Mouse (Mus musculus): ENCODE data around the gene Trdn. TPM values are rescaled to one million over a fixed set of nuclear protein-coding genes. Genes with fewer than 3 reads are reported as not detected.

Trdn gene
- polyA plus RNA-seq, 1 experiment: not detected

DNA sequence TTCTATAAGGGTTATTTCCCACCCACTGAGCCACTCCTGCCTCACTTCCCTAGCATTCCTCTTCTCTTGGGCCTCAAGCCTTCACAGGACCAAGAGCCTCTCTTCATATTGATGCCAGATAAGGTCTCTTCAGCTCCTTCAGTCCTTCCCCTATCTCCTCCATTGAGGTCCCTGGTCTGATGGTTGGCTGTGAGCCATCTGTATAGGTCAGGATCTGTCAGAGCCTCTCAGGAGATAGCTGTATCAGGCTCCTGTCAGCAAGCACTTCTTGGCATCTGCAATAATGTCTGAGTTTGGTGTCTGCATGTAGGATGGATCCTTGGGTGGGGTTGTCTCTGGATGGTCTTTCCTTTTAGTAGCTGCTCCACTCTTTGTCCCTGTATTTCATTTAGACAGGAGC lies 42.7 kb downstream of the Trdn start:
- Histone ChIP-seq H3K4me1 (ENCODE audit: control insufficient read depth, insufficient read depth, low read length) (no peaks in the 10 kb centered on the region), H3K27ac (ENCODE audit: insufficient read depth, low read length) (no peak overlapping the region), H3K4me3 (ENCODE audit: insufficient read depth, low read length) (no peak overlapping the region)
- TF ChIP-seq CTCF (IDR thresholded peaks at IDR 0.05; ENCODE audit: extremely low read depth, insufficient read depth, low read length): no peak
- TF ChIP-seq POLR2A (IDR thresholded peaks at IDR 0.05; ENCODE audit: extremely low read depth, insufficient read depth, low read length): no peak

DNA sequence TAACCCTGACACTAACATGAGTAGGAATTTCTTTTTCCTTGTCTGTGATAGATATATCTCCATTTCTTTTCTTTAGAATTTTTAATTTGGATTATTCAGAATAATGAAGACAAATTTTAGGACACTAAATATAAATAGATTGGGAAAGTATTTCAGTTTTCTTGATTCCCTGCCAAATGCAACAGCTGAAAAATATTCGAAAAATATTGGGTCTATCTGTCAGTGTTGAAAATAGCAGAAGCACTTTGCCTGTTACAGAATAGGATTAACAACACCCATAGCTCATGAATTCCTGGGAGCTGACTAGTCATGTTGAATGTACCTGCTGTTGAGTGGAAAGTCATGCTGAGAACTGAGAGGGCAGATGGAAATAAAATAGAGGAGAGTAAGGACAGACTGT lies 64.6 kb downstream of the Trdn start:
- TF ChIP-seq POLR2A (IDR thresholded peaks at IDR 0.05; ENCODE audit: extremely low read depth, insufficient read depth, low read length) (no peak), CTCF (IDR thresholded peaks at IDR 0.05; ENCODE audit: extremely low read depth, insufficient read depth, low read length) (no peak)
- no peak overlapping the region for H3K4me3 ChIP-seq (ENCODE audit: insufficient read depth, low read length)
- no peaks in the 10 kb centered on the region for H3K4me1 ChIP-seq (ENCODE audit: control insufficient read depth, insufficient read depth, low read length)
- H3K27ac ChIP-seq (ENCODE audit: insufficient read depth, low read length): no peak overlapping the region

DNA sequence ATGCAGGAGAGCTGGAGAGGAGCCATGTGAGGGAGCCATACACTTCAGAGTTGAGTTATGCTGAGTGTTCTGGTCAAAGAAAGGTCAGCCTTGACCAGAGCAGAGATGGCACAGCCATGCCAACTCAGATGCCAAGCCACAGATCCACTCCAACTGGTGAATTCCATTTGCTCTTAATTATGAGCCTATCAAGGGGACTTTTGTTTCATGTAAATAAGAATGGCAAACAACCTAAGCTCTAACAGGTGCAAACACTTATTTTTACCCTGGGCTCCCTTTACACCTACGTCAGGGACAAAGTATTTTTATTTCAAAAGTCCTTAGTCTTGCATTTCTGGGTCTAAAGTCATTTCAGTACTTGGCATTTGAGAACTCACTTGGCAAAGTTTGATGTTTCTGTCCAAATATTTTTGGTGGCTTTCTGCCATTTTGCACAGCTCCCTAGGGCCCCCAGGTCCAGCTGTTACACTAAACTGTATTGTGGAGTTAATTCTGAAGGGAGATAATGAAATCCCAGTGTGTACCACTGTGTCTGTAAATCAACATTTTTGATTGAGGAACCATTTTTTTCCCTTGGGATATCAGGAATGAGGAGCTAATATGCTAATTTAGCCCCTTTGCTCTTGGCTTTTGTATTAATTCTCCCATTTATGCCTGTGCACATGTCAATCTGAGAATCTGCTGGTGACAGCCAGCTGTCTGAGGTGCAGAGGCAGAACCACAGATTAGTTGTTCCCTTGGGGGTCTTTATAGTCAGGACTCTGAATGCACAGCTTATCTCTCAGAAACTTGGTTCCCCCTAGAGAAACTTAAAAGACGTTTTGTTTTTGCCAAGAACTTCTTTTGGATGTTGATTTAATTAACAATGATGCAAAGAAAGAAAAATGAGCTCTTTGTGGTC lies 99.6 kb downstream of the Trdn start:
- H3K4me1 ChIP-seq (ENCODE audit: control insufficient read depth, insufficient read depth, low read length): no peaks in the 10 kb centered on the region
- TF ChIP-seq POLR2A (IDR thresholded peaks at IDR 0.05; ENCODE audit: extremely low read depth, insufficient read depth, low read length) (no peak), CTCF (IDR thresholded peaks at IDR 0.05; ENCODE audit: extremely low read depth, insufficient read depth, low read length) (no peak)
- no peak overlapping the region for H3K27ac ChIP-seq (ENCODE audit: insufficient read depth, low read length)
- H3K4me3 ChIP-seq (ENCODE audit: insufficient read depth, low read length): no peak overlapping the region

DNA sequence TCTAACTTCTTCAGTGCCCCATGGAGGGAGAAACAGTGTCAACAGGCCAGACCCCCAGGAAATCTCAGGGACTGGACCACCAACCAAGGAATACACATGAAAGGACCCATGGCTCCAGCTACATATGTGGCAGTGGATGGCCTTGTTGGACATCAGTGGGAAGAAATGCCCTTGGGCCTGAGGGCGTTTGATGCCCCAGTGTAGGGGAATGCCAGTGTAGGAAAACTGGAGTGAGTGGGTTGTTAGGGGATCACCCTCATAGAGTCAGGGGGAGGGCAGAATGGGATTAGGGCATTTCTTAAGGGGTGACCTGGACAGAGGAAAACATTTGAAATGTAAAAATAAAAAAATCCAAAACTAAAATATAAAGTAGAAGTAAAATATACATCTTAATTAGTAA lies 108.7 kb downstream of the Trdn start:
- no peak overlapping the region for H3K4me3 ChIP-seq (ENCODE audit: insufficient read depth, low read length)
- no peak overlapping the region for H3K27ac ChIP-seq (ENCODE audit: insufficient read depth, low read length)
- no peaks in the 10 kb centered on the region for H3K4me1 ChIP-seq (ENCODE audit: control insufficient read depth, insufficient read depth, low read length)
- TF ChIP-seq POLR2A (IDR thresholded peaks at IDR 0.05; ENCODE audit: extremely low read depth, insufficient read depth, low read length) (no peak), CTCF (IDR thresholded peaks at IDR 0.05; ENCODE audit: extremely low read depth, insufficient read depth, low read length) (no peak)

DNA sequence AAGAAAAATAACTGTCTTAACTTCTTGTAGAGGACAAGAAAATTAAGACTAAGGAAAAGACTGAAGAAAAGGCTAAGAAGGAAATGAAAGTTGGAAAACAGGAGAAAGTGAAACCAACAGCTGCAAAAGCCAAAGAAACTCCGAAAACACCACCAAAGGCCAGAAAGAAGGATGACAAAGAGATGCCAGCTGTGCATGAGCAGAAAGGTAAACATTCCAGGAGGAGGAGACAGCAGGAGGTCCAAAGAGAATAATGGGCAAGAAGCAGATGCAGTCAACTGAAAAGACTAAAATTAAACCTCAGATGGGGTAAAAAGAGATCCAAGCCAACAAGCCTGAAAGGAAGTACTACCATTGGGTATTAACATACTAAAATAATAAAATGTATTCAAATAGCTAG lies 115.6 kb downstream of the Trdn start:
- no peaks in the 10 kb centered on the region for H3K4me1 ChIP-seq (ENCODE audit: control insufficient read depth, insufficient read depth, low read length)
- TF ChIP-seq POLR2A (IDR thresholded peaks at IDR 0.05; ENCODE audit: extremely low read depth, insufficient read depth, low read length) (no peak), CTCF (IDR thresholded peaks at IDR 0.05; ENCODE audit: extremely low read depth, insufficient read depth, low read length) (no peak)
- no peak overlapping the region for H3K4me3 ChIP-seq (ENCODE audit: insufficient read depth, low read length)
- H3K27ac ChIP-seq (ENCODE audit: insufficient read depth, low read length): no peak overlapping the region

DNA sequence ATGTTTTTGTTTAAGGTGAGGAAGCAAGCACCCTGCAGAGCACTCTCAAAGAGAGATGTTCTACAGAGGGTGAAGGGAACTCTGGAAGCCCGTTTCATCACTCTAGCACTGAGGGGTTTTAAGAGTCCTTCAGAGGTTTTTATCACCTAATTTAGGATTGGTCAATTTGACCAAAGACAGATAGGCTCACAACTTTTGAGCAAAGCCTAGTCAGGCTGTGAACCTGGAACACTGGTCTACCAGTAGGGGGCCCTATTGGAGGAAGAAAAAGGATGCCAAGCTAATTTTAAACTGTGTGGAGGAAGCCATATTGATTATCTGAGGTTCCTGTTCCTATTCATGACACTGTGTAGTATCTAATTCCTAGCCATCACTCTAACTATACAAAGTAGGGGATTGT lies 117.9 kb downstream of the Trdn start:
- H3K4me3 ChIP-seq (ENCODE audit: insufficient read depth, low read length): no peak overlapping the region
- TF ChIP-seq CTCF (IDR thresholded peaks at IDR 0.05; ENCODE audit: extremely low read depth, insufficient read depth, low read length): no peak
- no peak for TF ChIP-seq POLR2A (IDR thresholded peaks at IDR 0.05; ENCODE audit: extremely low read depth, insufficient read depth, low read length)
- no peaks in the 10 kb centered on the region for H3K4me1 ChIP-seq (ENCODE audit: control insufficient read depth, insufficient read depth, low read length)
- H3K27ac ChIP-seq (ENCODE audit: insufficient read depth, low read length): no peak overlapping the region

DNA sequence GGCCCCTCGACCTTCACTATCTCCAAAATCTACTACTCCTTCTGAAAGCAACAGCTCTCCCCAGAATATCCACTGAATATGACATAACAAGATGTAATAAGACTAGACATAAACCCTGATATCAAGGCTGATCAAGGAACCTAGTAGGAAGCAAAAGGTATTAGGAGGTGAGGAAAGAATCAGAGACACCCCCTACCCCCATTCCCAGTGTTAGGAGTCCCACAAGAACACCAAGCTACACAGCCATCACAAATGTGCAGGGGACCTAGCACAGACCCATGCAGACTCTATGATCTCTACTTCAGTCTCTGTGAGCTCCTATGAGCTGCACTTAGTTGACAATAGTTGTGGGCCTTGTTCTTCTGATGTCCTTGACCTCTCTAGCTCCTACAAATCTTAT lies 130.1 kb downstream of the Trdn start:
- H3K4me3 ChIP-seq (ENCODE audit: insufficient read depth, low read length): no peak overlapping the region

DNA sequence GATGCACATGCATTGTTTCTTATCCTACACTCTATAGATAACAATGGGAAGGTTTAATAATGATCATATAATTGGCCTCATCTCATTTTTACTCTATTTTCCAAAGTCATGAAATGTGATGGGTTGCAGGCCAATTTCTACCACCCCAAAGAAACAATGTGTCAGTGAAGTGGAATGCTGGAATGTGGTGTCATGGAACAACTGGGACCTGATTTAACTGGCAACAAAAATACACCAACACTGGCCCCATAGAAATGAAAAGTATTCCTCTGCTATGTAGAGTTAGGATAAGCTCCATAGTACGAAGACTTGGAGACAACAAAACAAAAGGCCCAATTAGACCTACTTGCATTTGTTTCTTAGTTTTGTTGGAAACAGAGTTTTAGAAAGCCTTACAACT lies 173.6 kb downstream of the Trdn start:
- no peaks in the 10 kb centered on the region for H3K4me1 ChIP-seq (ENCODE audit: control insufficient read depth, insufficient read depth, low read length)
- no peak for TF ChIP-seq CTCF (IDR thresholded peaks at IDR 0.05; ENCODE audit: extremely low read depth, insufficient read depth, low read length)
- no peak for TF ChIP-seq POLR2A (IDR thresholded peaks at IDR 0.05; ENCODE audit: extremely low read depth, insufficient read depth, low read length)
- no peak overlapping the region for H3K4me3 ChIP-seq (ENCODE audit: insufficient read depth, low read length)
- no peak overlapping the region for H3K27ac ChIP-seq (ENCODE audit: insufficient read depth, low read length)

More for the DNA sequence above, 130.1 kb downstream of the Trdn start:
- TF ChIP-seq CTCF (IDR thresholded peaks at IDR 0.05; ENCODE audit: extremely low read depth, insufficient read depth, low read length): no peak
- no peak for TF ChIP-seq POLR2A (IDR thresholded peaks at IDR 0.05; ENCODE audit: extremely low read depth, insufficient read depth, low read length)
- no peak overlapping the region for H3K27ac ChIP-seq (ENCODE audit: insufficient read depth, low read length)
- no peaks in the 10 kb centered on the region for H3K4me1 ChIP-seq (ENCODE audit: control insufficient read depth, insufficient read depth, low read length)

DNA sequence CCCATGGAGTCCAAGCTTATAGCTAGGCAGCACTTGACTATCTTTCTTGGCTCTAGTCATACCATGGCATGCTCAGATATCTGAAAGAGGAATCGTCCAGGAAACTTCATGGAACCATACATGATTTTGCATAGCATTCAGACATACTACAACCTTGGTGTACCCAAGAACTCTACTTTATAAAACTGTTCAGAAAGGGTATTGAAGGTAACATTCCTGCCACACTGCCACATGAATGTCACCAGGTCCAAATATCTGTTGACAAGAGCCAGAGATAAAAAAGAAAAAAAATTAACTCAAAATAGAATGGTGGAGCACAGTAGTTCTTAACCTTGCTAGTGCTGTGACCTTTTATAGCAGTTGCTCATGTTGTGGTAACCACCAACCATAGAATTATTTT lies 175.8 kb downstream of the Trdn start:
- Histone ChIP-seq H3K4me3 (ENCODE audit: insufficient read depth, low read length) (no peak overlapping the region), H3K27ac (ENCODE audit: insufficient read depth, low read length) (no peak overlapping the region), H3K4me1 (ENCODE audit: control insufficient read depth, insufficient read depth, low read length) (no peaks in the 10 kb centered on the region)
- TF ChIP-seq POLR2A (IDR thresholded peaks at IDR 0.05; ENCODE audit: extremely low read depth, insufficient read depth, low read length): no peak

DNA sequence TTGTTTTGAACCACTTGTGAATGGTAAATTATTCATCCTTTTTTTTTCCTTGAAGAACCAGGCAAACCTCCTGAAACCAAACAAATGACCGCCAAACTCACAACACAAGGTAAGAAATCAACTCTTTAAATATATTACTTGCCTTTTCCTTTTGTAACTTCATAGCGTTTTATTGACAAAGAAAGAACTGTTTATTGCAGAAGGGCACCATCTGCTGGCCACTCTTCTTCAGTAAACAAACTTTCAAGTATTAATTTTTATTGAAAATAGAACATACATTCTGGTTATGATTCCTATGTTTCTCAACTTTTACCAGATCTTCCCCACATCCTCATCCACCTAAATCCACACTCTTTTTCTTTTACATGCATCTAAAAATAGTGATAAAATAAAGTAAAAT lies 224.6 kb downstream of the Trdn start:
- TF ChIP-seq POLR2A (IDR thresholded peaks at IDR 0.05; ENCODE audit: extremely low read depth, insufficient read depth, low read length) (no peak), CTCF (IDR thresholded peaks at IDR 0.05; ENCODE audit: extremely low read depth, insufficient read depth, low read length) (no peak)
- no peak overlapping the region for H3K4me3 ChIP-seq (ENCODE audit: insufficient read depth, low read length)
- no peak overlapping the region for H3K27ac ChIP-seq (ENCODE audit: insufficient read depth, low read length)
- no peaks in the 10 kb centered on the region for H3K4me1 ChIP-seq (ENCODE audit: control insufficient read depth, insufficient read depth, low read length)

Data from cortical plate, adult 2 months (tissue).